Mouse (Mus musculus): ENCODE measurements around the gene Kcnrg.

Gene Kcnrg

DNA sequence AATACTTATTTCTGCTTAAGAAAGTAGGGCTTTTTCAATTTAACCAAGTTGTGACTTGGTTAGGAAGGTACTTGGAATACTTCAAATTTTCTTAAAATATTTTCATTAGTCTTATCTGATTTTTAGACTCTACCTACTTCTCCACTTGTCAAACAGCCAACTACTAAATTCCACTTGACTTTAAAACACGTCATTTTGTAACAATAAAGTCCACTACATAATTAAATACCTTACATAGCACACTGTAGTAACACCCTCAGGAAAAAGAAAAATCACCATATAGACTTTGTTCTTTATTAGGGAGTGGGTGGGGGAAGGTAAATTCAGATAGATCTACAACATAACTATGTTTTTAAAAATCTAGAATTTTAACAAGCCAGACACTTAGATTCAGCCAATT is 35.4 kb downstream of the Kcnrg start:
- no peak for ATAC-seq (ENCODE audit: insufficient number of reproducible peaks, low FRiP score, low TSS enrichment)

DNA sequence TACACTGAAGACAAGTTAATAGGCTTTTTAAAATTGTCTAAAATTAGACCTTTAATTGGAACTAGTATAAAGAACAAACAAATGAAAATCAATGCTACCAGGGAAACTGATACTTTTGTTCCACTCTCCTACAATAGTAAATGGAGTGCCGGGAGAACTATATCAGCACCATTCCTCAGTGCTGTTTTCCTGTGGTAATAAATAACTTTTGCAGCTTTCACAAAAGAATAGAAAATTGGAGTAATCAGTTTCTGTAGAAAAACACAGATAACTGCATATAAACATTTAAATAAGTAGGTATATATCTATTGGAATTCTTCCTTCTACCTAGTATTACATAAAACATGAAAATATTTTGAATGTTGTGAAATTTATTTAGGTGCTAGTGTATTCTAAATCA is 38.3 kb downstream of the Kcnrg start:
- no peak for ATAC-seq (ENCODE audit: insufficient number of reproducible peaks, low FRiP score, low TSS enrichment)

DNA sequence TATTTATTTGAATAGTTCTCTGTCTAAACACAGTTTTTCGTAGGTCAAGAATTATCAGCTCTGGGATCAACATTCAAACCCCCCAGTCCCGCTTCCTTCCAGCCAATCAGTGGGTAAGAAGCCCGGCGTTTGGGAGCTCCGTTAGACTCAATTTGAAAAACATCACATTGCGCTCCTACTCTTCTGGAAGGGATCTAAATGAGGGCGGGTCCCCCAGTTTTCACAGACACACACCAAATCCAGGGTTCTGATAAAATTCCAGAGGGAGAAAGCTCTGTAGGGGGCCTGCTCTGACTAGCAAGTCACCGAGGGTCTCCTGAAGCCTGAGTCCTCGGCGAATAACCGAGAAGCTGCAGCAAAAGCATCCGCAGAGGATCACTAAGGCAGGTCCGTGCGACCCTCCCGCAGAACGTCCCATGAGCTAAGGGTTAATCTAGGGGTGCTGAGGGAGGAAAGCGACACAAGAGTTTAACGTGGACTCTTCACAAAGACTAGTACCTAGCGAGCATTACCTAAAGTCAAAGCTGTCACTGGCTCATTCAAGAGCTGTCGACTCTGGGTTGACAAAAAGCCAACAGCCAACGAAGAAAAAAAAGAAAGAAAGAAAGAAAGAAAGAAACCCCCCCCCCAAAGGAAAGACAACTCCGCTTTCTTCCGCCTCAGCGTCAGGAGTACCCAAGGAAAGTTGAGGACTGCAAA is 40.1 kb downstream of the Kcnrg start:
- no peak for ATAC-seq (ENCODE audit: insufficient number of reproducible peaks, low FRiP score, low TSS enrichment)

DNA sequence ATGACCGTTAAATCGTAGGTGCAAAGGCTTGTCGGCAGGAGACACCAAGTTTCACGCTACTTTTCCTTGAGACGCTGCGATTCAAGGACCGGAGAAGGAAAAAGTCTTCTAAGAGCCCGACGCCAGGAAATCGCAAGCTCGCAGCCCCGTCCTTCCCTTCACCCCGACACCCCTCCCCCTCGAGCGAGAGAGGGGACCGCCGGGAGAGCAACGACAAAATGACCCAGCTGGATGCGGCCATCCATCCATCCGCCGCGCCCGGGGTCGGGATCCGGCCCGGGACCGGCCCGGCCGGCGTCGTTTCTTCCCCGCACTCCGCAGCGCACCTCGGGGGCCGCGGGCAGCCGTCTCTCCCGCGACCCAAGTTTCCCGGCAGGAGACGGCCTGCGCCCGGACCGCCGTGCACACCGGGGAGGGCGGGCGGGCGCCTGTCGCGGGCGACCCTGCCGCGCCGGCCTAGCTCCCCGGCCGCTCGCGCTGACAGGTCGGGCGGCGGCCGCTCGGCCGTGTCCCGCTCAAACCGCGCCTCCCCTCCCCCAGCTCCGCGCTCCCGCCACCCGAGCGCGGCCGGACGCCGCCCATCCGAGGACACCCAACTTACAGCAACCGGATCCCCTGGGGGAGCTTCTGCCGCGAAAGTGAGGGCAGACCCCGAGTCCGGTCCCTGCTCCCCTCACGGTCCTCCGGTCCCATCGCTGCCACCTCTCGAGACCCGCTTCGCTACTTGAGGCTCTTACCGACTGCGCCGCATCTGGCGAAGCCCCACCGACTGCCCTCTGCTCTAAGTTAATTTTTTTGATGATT is 40.8 kb downstream of the Kcnrg start:
- peak; percentile 50 for ATAC-seq (ENCODE audit: insufficient number of reproducible peaks, low FRiP score, low TSS enrichment)

DNA sequence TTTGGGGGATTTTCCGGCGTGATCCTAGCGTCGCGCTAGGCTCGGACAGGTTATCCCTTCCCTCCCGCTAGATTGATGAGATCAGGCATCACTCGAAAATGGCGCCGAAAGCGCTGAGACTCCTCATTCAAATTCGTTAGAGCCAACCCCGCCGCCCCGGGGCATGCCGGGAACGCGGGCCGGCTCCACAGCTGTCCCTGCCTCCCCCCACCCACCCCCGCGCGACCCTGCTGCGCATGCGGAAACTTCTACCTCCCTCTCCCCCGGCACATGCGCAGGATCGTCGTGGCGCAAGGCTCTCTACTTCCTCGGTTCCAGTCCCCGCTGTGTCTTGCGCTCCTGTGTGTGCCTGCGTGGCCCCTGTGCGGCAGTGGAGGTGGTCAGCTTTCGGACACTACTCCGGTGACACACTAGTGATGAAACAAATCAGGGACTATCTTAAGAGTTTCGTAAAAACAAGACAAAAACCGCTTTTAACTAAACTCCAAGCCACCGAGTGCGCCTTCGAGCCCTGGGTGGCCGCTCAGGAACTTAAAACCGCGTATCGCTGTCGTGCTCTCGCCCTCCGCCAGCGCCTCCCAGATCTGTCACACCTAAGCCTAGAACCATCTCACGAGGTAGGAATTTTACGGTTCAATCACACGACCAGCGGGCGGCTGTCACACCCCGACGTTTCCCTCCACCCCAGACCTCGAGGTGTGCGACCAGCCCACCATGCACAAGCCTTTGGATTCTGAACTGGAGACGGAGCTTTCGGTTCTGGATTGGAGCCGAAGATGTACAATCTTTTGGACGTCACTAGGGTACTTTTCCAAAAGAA is 41.6 kb downstream of the Kcnrg start:
- peak; percentile 91 for ATAC-seq (ENCODE audit: insufficient number of reproducible peaks, low FRiP score, low TSS enrichment)

DNA sequence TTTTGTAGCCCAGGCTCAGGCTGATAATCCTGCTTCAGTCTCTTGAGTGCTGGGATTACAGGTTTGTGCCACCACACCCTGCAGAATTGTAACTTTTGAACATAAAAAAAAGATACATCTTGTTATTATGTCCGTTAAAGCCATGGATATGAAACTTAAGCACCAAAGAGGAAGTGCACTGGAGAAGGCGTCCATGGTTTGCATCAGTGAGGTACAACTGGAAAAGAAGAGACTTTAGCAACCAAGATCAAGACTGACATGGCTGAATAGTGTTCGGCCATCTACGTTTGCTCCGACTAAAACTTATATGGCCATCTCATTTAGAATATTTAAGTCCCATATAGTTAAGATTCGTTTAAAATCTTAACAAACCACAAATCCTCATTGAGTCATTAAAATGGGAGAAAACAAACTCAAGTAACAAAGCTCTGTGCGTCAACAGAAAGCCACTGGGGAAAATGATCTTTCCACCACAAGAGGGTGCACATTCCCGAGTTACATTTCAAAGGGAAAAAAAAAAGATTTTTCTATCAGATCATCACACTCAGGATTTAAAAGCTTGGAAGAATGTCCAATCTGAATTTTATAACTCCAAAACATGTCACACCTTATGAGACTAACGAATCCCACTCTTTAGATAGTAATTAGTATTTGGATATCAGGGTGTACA is 43.2 kb downstream of the Kcnrg start:
- no peak for ATAC-seq (ENCODE audit: insufficient number of reproducible peaks, low FRiP score, low TSS enrichment)

DNA sequence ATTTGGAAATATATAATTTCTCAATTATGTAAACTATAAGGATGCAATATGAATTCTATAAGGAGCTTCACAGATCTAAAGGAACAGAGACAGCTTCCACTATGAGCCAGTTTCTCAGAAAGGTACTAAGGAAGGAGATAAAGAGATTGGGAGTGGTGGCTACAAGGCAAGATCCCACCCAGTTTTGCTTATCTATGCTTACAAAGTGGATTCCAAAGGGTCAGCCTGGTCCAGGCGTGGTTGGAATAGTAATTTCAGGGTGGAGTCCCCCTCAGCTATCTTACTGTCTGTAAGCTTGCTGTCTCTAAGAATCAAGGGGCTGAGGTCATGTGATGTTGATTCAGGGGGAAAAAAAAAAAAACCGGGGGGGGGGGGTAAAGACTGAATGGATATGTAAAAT is 49.2 kb downstream of the Kcnrg start:
- ATAC-seq (ENCODE audit: insufficient number of reproducible peaks, low FRiP score, low TSS enrichment) = no peak

DNA sequence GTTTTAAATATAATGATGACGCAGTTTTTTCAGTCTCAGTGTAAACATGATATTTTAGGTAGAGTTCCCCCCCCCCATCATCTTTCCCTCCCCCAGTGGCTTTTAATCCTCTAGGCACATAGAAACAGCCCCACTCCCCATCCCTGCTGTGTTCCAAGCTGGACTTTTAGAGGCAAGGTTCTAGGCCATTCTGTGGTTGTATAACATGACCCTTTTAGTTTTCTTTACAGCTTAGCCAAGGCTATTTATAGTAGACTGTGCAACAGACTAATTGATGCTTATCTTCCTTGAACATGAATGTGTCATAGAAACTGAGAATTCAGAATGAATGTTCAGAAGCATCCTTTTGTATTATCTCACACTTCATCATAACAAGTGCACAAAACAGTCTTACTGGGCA is 54.2 kb downstream of the Kcnrg start:
- peak; percentile 76 for ATAC-seq (ENCODE audit: insufficient number of reproducible peaks, low FRiP score, low TSS enrichment)

DNA sequence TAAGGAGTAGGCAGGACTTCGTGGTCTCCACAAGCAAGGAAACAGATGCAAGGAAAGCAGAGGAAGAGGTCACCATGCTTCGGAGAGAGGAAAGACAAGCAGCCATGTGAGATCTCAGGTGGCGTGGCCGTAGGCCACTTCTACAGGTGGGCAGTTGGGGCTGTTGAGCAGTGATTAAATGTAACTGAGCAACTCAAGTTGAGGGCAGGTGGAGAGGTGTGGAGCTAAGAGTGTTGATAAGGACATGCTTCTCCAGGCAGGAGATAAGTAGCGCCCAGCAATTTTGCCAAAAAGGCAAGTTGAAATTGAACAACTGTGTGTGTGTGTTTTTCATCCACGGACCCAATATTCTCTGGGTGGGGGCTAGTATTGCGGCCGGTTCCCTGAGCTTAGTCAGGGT is 55.0 kb downstream of the Kcnrg start:
- no peak for ATAC-seq (ENCODE audit: insufficient number of reproducible peaks, low FRiP score, low TSS enrichment)

Data from cerebellum, adult (tissue).